Mouse (Mus musculus): ENCODE data around the gene Mageb4. TPM values are rescaled to one million over a fixed set of nuclear protein-coding genes. Genes with fewer than 3 reads are reported as not detected.

Mageb4 gene
- polyA plus RNA-seq (2017; shearing (Covaris generic)): not detected

DNA sequence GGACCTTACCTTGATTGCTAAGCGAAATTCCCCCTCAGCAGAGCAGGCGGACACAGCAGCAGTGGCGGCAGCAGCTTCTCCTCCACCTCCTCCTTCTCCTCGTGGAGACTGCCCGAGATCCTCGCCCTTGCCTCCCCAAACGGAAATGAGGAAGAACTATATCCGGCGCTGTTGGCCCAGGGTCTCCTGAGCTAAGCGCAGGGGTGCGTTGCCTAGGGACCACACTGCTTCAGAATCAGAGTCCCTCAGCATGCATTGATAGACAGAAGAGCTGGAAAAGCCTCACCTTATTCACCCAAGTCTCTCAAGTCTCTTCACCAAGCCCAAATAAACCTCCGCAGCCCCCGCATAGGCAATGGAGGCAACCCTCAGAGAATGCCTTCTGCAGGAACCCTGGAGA, at the start of gene Mageb4:
Mageb4 (minus strand) TSS at position 101 of the 400 bp plus-strand sequence.

Other genes starting within 250 kb of the Mageb4 start
- gene Nr0b1, start 113.3 kb downstream of the Mageb4 start, polyA plus RNA-seq (2017; shearing (Covaris generic)): not detected